Mouse (Mus musculus): ENCODE measurements around the gene Mical3. TPM values are rescaled to one million over a fixed set of nuclear protein-coding genes. Genes with fewer than 3 reads are reported as not detected.

Mical3 gene
- total RNA-seq, 2 experiments from 2014 or later = 45.6 to 53.0 TPM

- no peak for DNase-seq
- intact Hi-C loops (cut with DNase I; ENCODE audit: low total_unique reads) = no loop called here
Observed at GRCm38 (mm10) chr6:121098109-121098508, 32.7 kb downstream of the Mical3 start.

GRCm38 (mm10) chr6:121096862-121097261 lies 33.9 kb downstream of the Mical3 start:
- DNase-seq = no peak
- intact Hi-C loops (cut with DNase I; ENCODE audit: low total_unique reads) = no loop called here

- no peak for DNase-seq
- intact Hi-C loops (cut with DNase I; ENCODE audit: low total_unique reads) = no loop called here
Observed at GRCm38 (mm10) chr6:121096390-121096789, 34.4 kb downstream of the Mical3 start.

- intact Hi-C loops (cut with DNase I; ENCODE audit: low total_unique reads) = no loop called here
Observed at GRCm38 (mm10) chr6:121093662-121094408, 37.0 kb downstream of the Mical3 start.

GRCm38 (mm10) chr6:121090786-121091185 lies 40.0 kb downstream of the Mical3 start:
- no peak for DNase-seq
- intact Hi-C loops (cut with DNase I; ENCODE audit: low total_unique reads) = no loop called here

More at GRCm38 (mm10) chr6:121093662-121094408, 37.0 kb downstream of the Mical3 start:
- no peak for DNase-seq

GRCm38 (mm10) chr6:121087586-121088245 lies 43.1 kb downstream of the Mical3 start:
- peak; percentile 62 for DNase-seq
- intact Hi-C loops (cut with DNase I; ENCODE audit: low total_unique reads) = no loop called here

- intact Hi-C loops (cut with DNase I; ENCODE audit: low total_unique reads) = no loop called here
- DNase-seq = no peak
Observed at GRCm38 (mm10) chr6:121087127-121087526, 43.7 kb downstream of the Mical3 start.

GRCm38 (mm10) chr6:121086226-121086625 lies 44.6 kb downstream of the Mical3 start:
- no peak for DNase-seq
- intact Hi-C loops (cut with DNase I; ENCODE audit: low total_unique reads) = no loop called here

GRCm38 (mm10) chr6:121084050-121084480 lies 46.7 kb downstream of the Mical3 start:
- no peak for DNase-seq
- intact Hi-C loops (cut with DNase I; ENCODE audit: low total_unique reads) = no loop called here

- intact Hi-C loops (cut with DNase I; ENCODE audit: low total_unique reads) = no loop called here
- no peak for DNase-seq
Observed at GRCm38 (mm10) chr6:121082094-121082473, 48.7 kb downstream of the Mical3 start.

GRCm38 (mm10) chr6:121081288-121082093 lies 49.3 kb downstream of the Mical3 start:
- DNase-seq = no peak
- intact Hi-C loops (cut with DNase I; ENCODE audit: low total_unique reads) = no loop called here

- intact Hi-C loops (cut with DNase I; ENCODE audit: low total_unique reads) = no loop called here
- DNase-seq = no peak
Observed at GRCm38 (mm10) chr6:121078175-121078574, 52.6 kb downstream of the Mical3 start.

GRCm38 (mm10) chr6:121076929-121077566 lies 53.8 kb downstream of the Mical3 start:
- no peak for DNase-seq
- intact Hi-C loops (cut with DNase I; ENCODE audit: low total_unique reads) = no loop called here

GRCm38 (mm10) chr6:121075763-121076162 lies 55.0 kb downstream of the Mical3 start:
- intact Hi-C loops (cut with DNase I; ENCODE audit: low total_unique reads) = no loop called here
- DNase-seq = no peak

GRCm38 (mm10) chr6:121073312-121073711 lies 57.5 kb downstream of the Mical3 start:
- no peak for DNase-seq
- intact Hi-C loops (cut with DNase I; ENCODE audit: low total_unique reads) = no loop called here

- DNase-seq = no peak
- intact Hi-C loops (cut with DNase I; ENCODE audit: low total_unique reads) = no loop called here
Observed at GRCm38 (mm10) chr6:121072615-121073014, 58.2 kb downstream of the Mical3 start.

GRCm38 (mm10) chr6:121070584-121071230 lies 60.1 kb downstream of the Mical3 start:
- intact Hi-C loops (cut with DNase I; ENCODE audit: low total_unique reads) = no loop called here
- no peak for DNase-seq

- intact Hi-C loops (cut with DNase I; ENCODE audit: low total_unique reads) = no loop called here
Observed at GRCm38 (mm10) chr6:121069156-121069555, 61.6 kb downstream of the Mical3 start.

GRCm38 (mm10) chr6:121068087-121068464 lies 62.7 kb downstream of the Mical3 start:
- intact Hi-C loops (cut with DNase I; ENCODE audit: low total_unique reads) = no loop called here
- DNase-seq = no peak

More at GRCm38 (mm10) chr6:121069156-121069555, 61.6 kb downstream of the Mical3 start:
- DNase-seq = no peak

All from gastrocnemius, postnatal 14 days (tissue).